Mouse (Mus musculus) lung, adult 2 months (tissue): ENCODE results near the gene Rpgrip1l.

Experiments used
- CTCF ChIP-seq: fragments of 200-500 bp; IDR thresholded peaks from 2 replicates; pipeline ENCODE4 v1.5.1; 2011; ENCODE audit warnings: mild to moderate bottlenecking, low read length, control low read depth; ENCODE audit not compliant: insufficient read depth
- POLR2A ChIP-seq: fragments of 200-500 bp; IDR thresholded peaks from 2 replicates; pipeline ENCODE4 v1.6.1; 2011; ENCODE audit warnings: low read depth, mild to moderate bottlenecking, control low read depth, low read length, borderline replicate concordance; ENCODE audit errors: extremely low read depth

- no peak for TF ChIP-seq POLR2A
- no peak for TF ChIP-seq CTCF
Measured at GRCm38 (mm10) chr8:91342798-91343197, 29.7 kb upstream of the Rpgrip1l start.
